Mouse (Mus musculus) heart, adult 2 months (tissue): ENCODE results near the gene Hal. TPM values are rescaled to one million over a fixed set of nuclear protein-coding genes. Genes with fewer than 3 reads are reported as not detected.
A peak's percentile ranks its signal among the peaks of the same experiment; 100 is the strongest.

ENCODE experiments used
- DNase-seq, 2 experiments: peaks; one replicate each; pipeline ENCODE4 v3.0.0; 2021
- H3K27ac ChIP-seq: fragments of 200-600 bp; 2 replicates; pipeline ENCODE4 v1.8.1; 2022
- H3K27me3 ChIP-seq: fragments of 200-500 bp; 2 replicates; pipeline ENCODE4 v1.6.1; 2012; ENCODE audit warnings: mild to moderate bottlenecking, low read length, inconsistent platforms, mixed read lengths; ENCODE audit not compliant: control insufficient read depth, insufficient read depth
- H3K36me3 ChIP-seq: fragments of 200-500 bp; 2 replicates; pipeline ENCODE4 v1.6.1; 2012; ENCODE audit warnings: low read length, inconsistent platforms; ENCODE audit not compliant: control insufficient read depth, insufficient read depth
- H3K4me1 ChIP-seq: fragments of 200-500 bp; 2 replicates; pipeline ENCODE4 v1.6.1; 2011; ENCODE audit warnings: low read length; ENCODE audit not compliant: control insufficient read depth, insufficient read depth
- H3K4me3 ChIP-seq: fragments of 200-600 bp; 2 replicates; pipeline ENCODE4 v1.8.1; 2022
- H3K79me2 ChIP-seq: fragments of 200-500 bp; replicated peaks from 2 replicates; pipeline ENCODE4 v1.6.1; 2012; ENCODE audit warnings: mild to moderate bottlenecking, inconsistent platforms, low read length, moderate library complexity, mixed read lengths; ENCODE audit not compliant: control insufficient read depth, insufficient read depth
- H3K9ac ChIP-seq: fragments of 200-500 bp; 2 replicates; pipeline ENCODE4 v1.6.1; 2012; ENCODE audit warnings: low read depth, mild to moderate bottlenecking, control low read depth, inconsistent platforms, low read length, mixed read lengths
- CTCF ChIP-seq: fragments of 200-600 bp; IDR thresholded peaks from 2 replicates; pipeline ENCODE4 v1.8.1; 2022; ENCODE audit warnings: antibody characterized with exemption, mild to moderate bottlenecking, moderate library complexity
- EP300 ChIP-seq: fragments of 200-500 bp; IDR thresholded peaks from 2 replicates; pipeline ENCODE4 v1.6.1; 2011; ENCODE audit warnings: low read depth, low read length, control low read depth; ENCODE audit not compliant: insufficient read depth
- POLR2A ChIP-seq: fragments of 200-500 bp; IDR thresholded peaks from 2 replicates; pipeline ENCODE4 v1.6.1; 2011; ENCODE audit warnings: mild to moderate bottlenecking, low read depth, low read length, control low read depth; ENCODE audit not compliant: insufficient read depth
- WGBS: fragments of 180-500 bp; shearing (Covaris S2); methylation state at CpG from one replicate; pipeline ENCODE4 v1.1.7; 2018; 5-methylcytosine and 5-hydroxymethylcytosine counted together
- intact Hi-C: fragments of 180-260 bp; cut with DNase I; formaldehyde crosslinking; loops from one replicate; pipeline ENCODE4 v1.15.1; 2025
- polyA plus RNA-seq: library from polyadenylated mRNA; depleted of rRNA; stranded (reverse); fragments of >200 nt; gene quantifications from 2 replicates; pipeline ENCODE4 v1.2.3, GENCODE M21; 2012
- total RNA-seq, 2 experiments: library from RNA; stranded (reverse); gene quantifications; 2 replicates each; pipeline ENCODE4 v1.2.3; 2021

Gene Hal
- total and polyA plus RNA-seq, 3 experiments = 0.04 to 0.20 (median 0.18) TPM

DNA sequence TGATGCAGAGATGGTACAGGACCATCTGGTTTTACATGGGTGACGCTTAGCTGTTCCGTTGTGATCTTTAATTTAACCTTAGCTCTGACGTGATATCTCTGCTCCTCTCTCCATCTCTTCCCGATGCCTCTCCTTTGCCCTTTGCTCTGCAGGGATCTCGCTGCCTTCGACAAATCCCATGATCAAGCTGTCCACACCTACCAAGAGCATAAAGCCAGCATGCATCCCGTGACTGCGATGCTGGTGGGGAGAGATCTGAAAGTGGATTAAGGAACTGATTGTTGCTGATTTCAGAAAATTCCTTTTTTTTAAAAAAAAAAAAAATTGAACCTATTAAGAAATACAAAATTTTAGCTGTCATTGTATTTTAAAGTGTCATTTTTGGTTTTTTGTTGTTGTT lies 4.1 kb upstream of the Hal start:
- no peak overlapping the region for H3K4me3 ChIP-seq

GRCm38 (mm10) chr10:93485055-93485691 lies 3.4 kb upstream of the Hal start:
- WGBS = 85% methylated on average over 8 of the region's 8 CpGs
- no peak overlapping the region for H3K4me3 ChIP-seq
- intact Hi-C loops = loop anchor here (5.0 to 10.0 kb wide), 2 partner anchors 62 to 90 kb away; no protein-coding TSS in a partner anchor
- no peaks in the 10 kb centered on the region for H3K27me3 ChIP-seq
- no peak overlapping the region for H3K9ac ChIP-seq
- TF ChIP-seq POLR2A (no peak), CTCF (peak; percentile 64)
- H3K27ac ChIP-seq = no peak overlapping the region
- no peaks in the 10 kb centered on the region; the same call in 1 of the 2 replicates for H3K4me1 ChIP-seq
- H3K79me2 ChIP-seq = no peaks in the 10 kb centered on the region
- peak in 1 of 2 experiments; percentile 34 for DNase-seq
- H3K36me3 ChIP-seq = no peaks in the 10 kb centered on the region; the same call in 1 of the 2 replicates

More for the DNA sequence above, 4.1 kb upstream of the Hal start:
- Histone ChIP-seq H3K9ac (no peak overlapping the region), H3K36me3 (no peaks in the 10 kb centered on the region; the same call in 1 of the 2 replicates), H3K79me2 (no peaks in the 10 kb centered on the region), H3K27ac (no peak overlapping the region), H3K4me1 (no peaks in the 10 kb centered on the region; the same call in 1 of the 2 replicates), H3K27me3 (no peaks in the 10 kb centered on the region)
- peak in 1 of 2 experiments; percentile 21 for DNase-seq
- intact Hi-C loops = loop anchor here (10.0 kb wide), 1 partner anchor 90 kb away; no protein-coding TSS in a partner anchor
- WGBS = 79% methylated on average over 8 of the region's 8 CpGs
- TF ChIP-seq POLR2A = no peak
- TF ChIP-seq CTCF = no peak
- TF ChIP-seq EP300 = no peak

GRCm38 (mm10) chr10:93486622-93487021 lies 1.9 kb upstream of the Hal start:
- 26% methylated on average over 4 of the region's 4 CpGs for WGBS
- no peaks in the 10 kb centered on the region; the same call in 1 of the 2 replicates for H3K4me1 ChIP-seq
- DNase-seq = no peak
- TF ChIP-seq POLR2A (no peak), CTCF (peak; percentile 74)
- no peaks in the 10 kb centered on the region for H3K27me3 ChIP-seq
- intact Hi-C loops = loop anchor here (5.0 to 10.0 kb wide), 2 partner anchors 61 to 88 kb away; no protein-coding TSS in a partner anchor
- no peak overlapping the region for H3K27ac ChIP-seq
- no peaks in the 10 kb centered on the region for H3K79me2 ChIP-seq
- no peaks in the 10 kb centered on the region; the same call in 1 of the 2 replicates for H3K36me3 ChIP-seq
- no peak overlapping the region for H3K4me3 ChIP-seq
- H3K9ac ChIP-seq = no peak overlapping the region

GRCm38 (mm10) chr10:93488828-93489226 lies 259 bp downstream of the Hal start:
- H3K9ac ChIP-seq = no peak overlapping the region
- TF ChIP-seq EP300 (no peak), CTCF (no peak), POLR2A (no peak)
- H3K27me3 ChIP-seq = no peaks in the 10 kb centered on the region
- no peaks in the 10 kb centered on the region for H3K79me2 ChIP-seq
- no peaks in the 10 kb centered on the region for H3K4me1 ChIP-seq
- intact Hi-C loops = loop anchor here (5.0 to 10.0 kb wide), 2 partner anchors 58 to 86 kb away; no protein-coding TSS in a partner anchor
- no peak for DNase-seq
- WGBS = 75% methylated on average over 6 of the region's 6 CpGs
- no peak overlapping the region for H3K27ac ChIP-seq
- H3K4me3 ChIP-seq = no peak overlapping the region
- no peaks in the 10 kb centered on the region for H3K36me3 ChIP-seq

DNA sequence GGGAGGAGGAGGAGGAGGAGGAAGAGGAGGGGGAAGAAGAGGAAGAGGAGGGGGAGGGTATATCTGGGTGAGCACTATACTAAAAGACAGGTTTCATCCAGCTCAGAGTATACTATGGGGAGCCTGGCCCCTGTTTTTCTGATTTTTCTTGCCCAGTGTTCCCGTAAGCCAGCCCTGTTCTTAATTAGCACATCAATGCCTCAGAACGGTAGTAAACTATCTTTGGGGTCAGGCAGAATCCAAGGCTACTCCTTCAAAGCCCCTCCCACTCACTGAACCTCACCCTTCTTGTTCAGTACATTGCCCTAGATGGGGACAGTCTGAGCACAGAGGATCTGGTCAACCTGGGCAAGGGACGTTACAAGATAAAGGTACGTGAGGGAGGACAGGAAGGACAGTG lies 1.9 kb downstream of the Hal start:
- no peak overlapping the region for H3K27ac ChIP-seq
- no peaks in the 10 kb centered on the region for H3K36me3 ChIP-seq
- intact Hi-C loops = no loop called here
- no peaks in the 10 kb centered on the region for H3K79me2 ChIP-seq
- H3K4me3 ChIP-seq = no peak overlapping the region
- no peak for DNase-seq
- WGBS = 50% methylated on average over 4 of the region's 4 CpGs
- H3K27me3 ChIP-seq = no peaks in the 10 kb centered on the region
- TF ChIP-seq POLR2A (no peak), EP300 (no peak), CTCF (no peak)
- no peak overlapping the region for H3K9ac ChIP-seq
- no peaks in the 10 kb centered on the region for H3K4me1 ChIP-seq

DNA sequence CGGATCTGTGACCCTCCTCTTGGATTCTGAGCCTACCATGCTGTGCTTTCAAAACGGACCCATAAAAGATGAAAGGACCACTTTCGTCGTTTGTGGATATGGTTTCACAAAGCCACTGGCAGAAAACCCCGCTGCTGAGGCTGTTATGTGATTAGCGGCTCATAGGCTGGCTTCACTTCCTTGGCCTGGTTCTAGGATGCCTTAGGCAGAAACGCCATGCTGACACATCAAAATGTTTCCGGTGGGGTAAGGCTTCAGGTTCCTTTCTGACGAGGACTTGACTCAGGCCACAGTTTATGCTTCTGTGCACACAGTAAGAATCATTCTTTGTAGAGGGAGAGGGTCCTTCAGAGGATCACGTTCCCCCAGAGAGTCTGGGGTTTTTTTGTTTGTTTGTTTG lies 12.3 kb downstream of the Hal start:
- Histone ChIP-seq H3K4me3 (no peak overlapping the region), H3K27me3 (no peaks in the 10 kb centered on the region), H3K79me2 (no peaks in the 10 kb centered on the region), H3K36me3 (no peaks in the 10 kb centered on the region), H3K4me1 (no peaks in the 10 kb centered on the region), H3K27ac (no peak overlapping the region), H3K9ac (no peak overlapping the region)
- intact Hi-C loops = no loop called here
- no peak for TF ChIP-seq POLR2A
- no peak for TF ChIP-seq CTCF
- TF ChIP-seq EP300 = no peak
- 68% methylated on average over 10 of the region's 10 CpGs for WGBS
- DNase-seq = no peak
